ENCODE assay signal across 8 mouse cellular contexts in the genomic region with DNA sequence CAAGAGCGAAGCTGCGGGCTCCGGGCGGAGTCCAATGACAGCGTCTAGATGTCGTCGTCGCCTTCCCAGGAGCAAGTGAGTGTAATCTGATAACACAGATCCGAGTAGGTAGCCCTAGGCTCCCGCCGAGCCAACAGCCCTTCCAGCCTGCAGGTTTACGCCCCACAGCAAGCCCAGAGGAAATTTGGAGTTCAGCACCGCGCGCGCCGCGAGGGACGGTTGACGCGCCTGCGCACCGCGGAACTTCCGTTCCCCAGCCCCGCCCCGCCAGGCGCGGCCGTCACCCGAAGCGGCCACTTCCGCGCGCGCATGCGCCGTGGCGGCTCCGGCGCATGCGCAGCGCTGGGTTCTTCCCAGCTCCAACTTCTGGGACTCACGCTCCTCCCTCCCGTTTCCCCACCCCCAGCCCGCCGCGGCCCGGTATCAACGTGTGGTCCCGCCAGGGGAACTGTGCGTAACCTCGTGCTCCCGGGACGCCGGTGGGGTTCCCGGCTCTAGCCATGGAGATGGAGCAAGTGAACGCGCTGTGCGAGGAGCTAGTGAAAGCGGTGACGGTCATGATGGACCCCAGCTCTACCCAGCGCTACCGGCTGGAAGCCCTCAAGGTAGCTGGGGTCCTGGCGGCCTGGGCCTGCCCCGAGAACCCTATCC. TPM values are rescaled to one million over a fixed set of nuclear protein-coding genes. Genes with fewer than 3 reads are reported as not detected.
DNase-seq lines count a peak whose midpoint lies in the region; ATAC-seq and TF ChIP-seq lines count a peak whose summit lies in the region.

A gene (minus strand): TSS at position 225 of the 651 bp plus-strand sequence.
A gene (plus strand): TSS at position 362 of the 651 bp plus-strand sequence.

- H3K27ac ChIP-seq in embryonic facial prominence, embryonic 14.5 days (replicated peaks; ENCODE audit: low read depth, low read length) = peak within 1 kb of the TSS; percentile 74
- peak within 1 kb of the TSS; percentile 64 for H3K27ac ChIP-seq in limb, embryonic 14.5 days (replicated peaks; ENCODE audit: low read depth, low read length)
- H3K27ac ChIP-seq in midbrain, postnatal 0 days (ENCODE audit: low read depth, low read length) = peak within 1 kb of the TSS; percentile 74

- H3K27me3 ChIP-seq in embryonic facial prominence, embryonic 14.5 days (replicated peaks; ENCODE audit: control insufficient read depth, insufficient read depth, low read length) = no peaks in the 10 kb centered on the region
- H3K27me3 ChIP-seq in limb, embryonic 14.5 days (ENCODE audit: control insufficient read depth, insufficient read depth, low read length) = no peaks in the 10 kb centered on the region
- no peaks in the 10 kb centered on the region for H3K27me3 ChIP-seq in midbrain, postnatal 0 days (ENCODE audit: insufficient read depth, low read length)

- peak within 1 kb of the TSS; percentile 73 for H3K4me3 ChIP-seq in embryonic facial prominence, embryonic 14.5 days (ENCODE audit: low read depth, low read length)
- H3K4me3 ChIP-seq in limb, embryonic 14.5 days (replicated peaks; ENCODE audit: low read length) = peak within 1 kb of the TSS; percentile 90
- peak within 1 kb of the TSS; percentile 82 for H3K4me3 ChIP-seq in midbrain, postnatal 0 days (ENCODE audit: low read depth, low read length)

- ATAC-seq in embryonic facial prominence, embryonic 14.5 days (ENCODE audit: low read depth) = peak; percentile 95
- peak; percentile 93 for ATAC-seq in limb, embryonic 14.5 days (ENCODE audit: low FRiP score, low read depth)
- peak; percentile 93 for ATAC-seq in midbrain, postnatal 0 days (ENCODE audit: low FRiP score)

- peak; percentile 26; the same call in 1 of the 2 replicates for TF ChIP-seq CTCF in midbrain, postnatal 0 days (IDR thresholded peaks at IDR 0.05)

- peak within 1 kb of the TSS; percentile 74 for H3K4me2 ChIP-seq in embryonic facial prominence, embryonic 14.5 days (ENCODE audit: low read depth, low read length)
- peak within 1 kb of the TSS; percentile 84 for H3K4me2 ChIP-seq in limb, embryonic 14.5 days (replicated peaks; ENCODE audit: low read depth, low read length, severe bottlenecking)
- peak within 1 kb of the TSS; percentile 85 for H3K4me2 ChIP-seq in midbrain, postnatal 0 days (ENCODE audit: low read depth, low read length, poor library complexity, severe bottlenecking)

- H3K4me1 ChIP-seq in embryonic facial prominence, embryonic 14.5 days (ENCODE audit: control insufficient read depth, insufficient read depth, low read length) = peaks cover 18% of the 10 kb centered on the region
- H3K4me1 ChIP-seq in limb, embryonic 14.5 days (ENCODE audit: control insufficient read depth, insufficient read depth, low read length) = peaks cover 12% of the 10 kb centered on the region
- peaks cover 18% of the 10 kb centered on the region for H3K4me1 ChIP-seq in midbrain, postnatal 0 days (ENCODE audit: insufficient read depth, low read length)

- DNase-seq in 3T3-L1 (ENCODE audit: low read depth, low spot score) = peak; percentile 92
- DNase-seq in adrenal gland, postnatal 4 days (ENCODE audit: low spot score in 2 of 2) = peak; percentile 84
- peak; percentile 96 for DNase-seq in embryonic facial prominence, embryonic 14.5 days (ENCODE audit: low spot score)
- peak; percentile 88 for DNase-seq in heart, adult 8-10 months (ENCODE audit: low spot score)
- DNase-seq in kidney, adult 9 months = peak; percentile 95
- peak; percentile 95 for DNase-seq in limb, embryonic 14.5 days (ENCODE audit: low spot score)
- DNase-seq in midbrain, postnatal 0 days (ENCODE audit: low spot score) = peak; percentile 96
- peak; percentile 90 to 91 for DNase-seq in spleen, postnatal 14 days (ENCODE audit: low spot score in 2 of 2)

- 0 out of 2 replicates have a peak, but pooled peaks have one; percentile 47 for TF ChIP-seq POLR2A in limb, embryonic 14.5 days (IDR thresholded peaks at IDR 0.05; ENCODE audit: borderline replicate concordance, extremely low read depth, insufficient read depth, insufficient read length)

- WGBS in embryonic facial prominence, embryonic 14.5 days = under 1% methylated on average over 33 of the region's 66 CpGs
- WGBS in limb, embryonic 14.5 days = under 1% methylated on average over 52 of the region's 66 CpGs
- WGBS in midbrain, postnatal 0 days = under 1% methylated on average over 60 of the region's 66 CpGs

- peak within 1 kb of the TSS; percentile 86 for H3K9ac ChIP-seq in embryonic facial prominence, embryonic 14.5 days (ENCODE audit: low read depth, low read length)
- peak within 1 kb of the TSS; percentile 83 for H3K9ac ChIP-seq in limb, embryonic 14.5 days (ENCODE audit: low read depth, low read length, severe bottlenecking)
- peak within 1 kb of the TSS; percentile 74 for H3K9ac ChIP-seq in midbrain, postnatal 0 days (replicated peaks; ENCODE audit: low read length, poor library complexity, severe bottlenecking)

- H3K36me3 ChIP-seq in embryonic facial prominence, embryonic 14.5 days (ENCODE audit: control insufficient read depth, insufficient read depth, low read length) = peaks cover 47% of the 10 kb centered on the region
- H3K36me3 ChIP-seq in limb, embryonic 14.5 days (ENCODE audit: control insufficient read depth, insufficient read depth, low read length) = peaks cover 47% of the 10 kb centered on the region
- peaks cover 20% of the 10 kb centered on the region for H3K36me3 ChIP-seq in midbrain, postnatal 0 days (ENCODE audit: insufficient read depth, low read length)

- no peaks in the 10 kb centered on the region for H3K9me3 ChIP-seq in embryonic facial prominence, embryonic 14.5 days (ENCODE audit: control insufficient read depth, low read length)
- no peaks in the 10 kb centered on the region for H3K9me3 ChIP-seq in limb, embryonic 14.5 days (ENCODE audit: control insufficient read depth, low read length)
- H3K9me3 ChIP-seq in midbrain, postnatal 0 days (ENCODE audit: low read length) = no peaks in the 10 kb centered on the region

RNA-seq across cellular contexts. Expression of the first gene that starts in this region (rescaled TPM):
- 10 to 100 TPM; 34.9 to 36.8 TPM for total RNA-seq in adrenal gland, postnatal 4 days (2021)
- 8.6 and 9.4 TPM in 2 replicates for polyA plus RNA-seq in embryonic facial prominence, embryonic 14.5 days (2014; fragmentation: Nextera tagmentation; extraction: Ambion mirVana)
- 1 to 10 TPM; 7.2 to 9.0 (median 8.5) TPM for total RNA-seq in heart, adult 8-10 months (2022)
- 15.0 and 15.7 TPM in 2 replicates for polyA plus RNA-seq in limb, embryonic 14.5 days (2012; rRNA removed)
- polyA plus RNA-seq in limb, embryonic 14.5 days (2014; fragmentation: Nextera tagmentation; extraction: Ambion mirVana) = 9.2 and 11.7 TPM in 2 replicates
- total RNA-seq in midbrain, postnatal 0 days (2014; rRNA removed) = 7.9 and 9.6 TPM in 2 replicates
- polyA plus RNA-seq in midbrain, postnatal 0 days (2015; fragmentation: Nextera tagmentation; extraction: Ambion mirVana) = 4.2 and 4.5 TPM in 2 replicates

RNA-seq across cellular contexts. Expression of the second gene that starts in this region (rescaled TPM):
- total RNA-seq in adrenal gland, postnatal 4 days (2021) = 10 to 100 TPM; 72.0 to 74.6 TPM
- 42.3 and 43.8 TPM in 2 replicates for polyA plus RNA-seq in embryonic facial prominence, embryonic 14.5 days (2014; fragmentation: Nextera tagmentation; extraction: Ambion mirVana)
- total RNA-seq in heart, adult 8-10 months (2022) = 10 to 100 TPM; 20.0 to 23.2 (median 21.6) TPM
- polyA plus RNA-seq in limb, embryonic 14.5 days (2012; rRNA removed) = 49.7 and 52.8 TPM in 2 replicates
- polyA plus RNA-seq in limb, embryonic 14.5 days (2014; fragmentation: Nextera tagmentation; extraction: Ambion mirVana) = 45.0 and 48.8 TPM in 2 replicates
- 50.5 and 56.7 TPM in 2 replicates for total RNA-seq in midbrain, postnatal 0 days (2014; rRNA removed)
- polyA plus RNA-seq in midbrain, postnatal 0 days (2015; fragmentation: Nextera tagmentation; extraction: Ambion mirVana) = 23.6 and 24.0 TPM in 2 replicates

Comparison
In these comparisons a context has a peak if more than half of its experiments do, and no peak if none do; other contexts are left out.
1. Peak in every context shown above with its lines: DNase-seq, ATAC-seq, H3K4me3 ChIP-seq and H3K27ac ChIP-seq.